Mouse (Mus musculus): ENCODE data around the gene Nodal.

Gene Nodal

DNA sequence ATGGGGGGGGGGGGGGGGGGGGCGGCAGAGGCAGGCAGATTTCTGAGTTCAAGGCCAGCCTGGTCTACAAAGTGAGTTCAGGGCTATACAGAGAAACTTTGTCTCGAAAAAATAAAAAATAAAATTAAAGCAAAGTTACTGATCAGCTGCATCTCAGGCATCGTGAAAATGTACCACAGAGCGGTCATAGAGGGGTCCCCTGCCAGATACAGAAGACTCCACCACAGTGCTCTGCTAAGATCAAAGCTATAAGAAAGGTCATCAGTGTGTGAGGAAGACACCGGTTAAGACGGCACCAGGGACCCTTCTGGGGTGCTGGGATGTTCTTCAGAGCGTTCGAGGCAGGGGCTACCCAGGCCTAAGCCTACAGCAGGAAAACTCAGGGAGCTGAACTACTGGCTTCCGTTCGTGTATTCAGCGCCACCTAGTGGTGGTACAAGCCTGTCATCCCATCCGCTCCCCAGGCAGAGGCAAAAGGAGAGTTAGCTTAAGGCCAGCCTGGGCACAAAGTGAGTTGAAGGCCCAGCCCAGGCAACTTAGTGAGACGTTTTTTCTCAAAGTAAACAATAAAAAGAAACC is 18.5 kb upstream of the Nodal start:
- DNase-seq (ENCODE audit: low spot score): peak; percentile 70

DNA sequence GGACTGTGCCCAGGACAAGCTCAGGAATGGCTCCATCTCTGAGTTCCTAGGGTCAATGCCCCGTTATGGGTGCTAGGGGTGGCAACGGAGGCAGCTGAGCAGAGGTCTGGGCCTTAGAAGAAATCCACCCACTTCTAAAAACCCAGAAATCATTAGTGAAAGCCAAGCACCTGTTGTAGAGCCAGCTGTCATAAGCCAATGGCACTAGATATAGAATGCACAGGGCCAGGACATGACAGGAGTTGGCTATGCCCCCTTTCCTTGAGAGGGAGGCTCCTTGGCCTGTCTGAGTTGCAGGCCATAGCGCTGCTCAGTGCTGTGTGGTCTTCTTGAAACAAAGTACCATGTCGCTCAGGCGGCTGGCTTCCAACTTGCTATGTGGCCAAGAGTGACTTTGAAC is 17.4 kb upstream of the Nodal start:
- no peak for DNase-seq (ENCODE audit: low spot score)

DNA sequence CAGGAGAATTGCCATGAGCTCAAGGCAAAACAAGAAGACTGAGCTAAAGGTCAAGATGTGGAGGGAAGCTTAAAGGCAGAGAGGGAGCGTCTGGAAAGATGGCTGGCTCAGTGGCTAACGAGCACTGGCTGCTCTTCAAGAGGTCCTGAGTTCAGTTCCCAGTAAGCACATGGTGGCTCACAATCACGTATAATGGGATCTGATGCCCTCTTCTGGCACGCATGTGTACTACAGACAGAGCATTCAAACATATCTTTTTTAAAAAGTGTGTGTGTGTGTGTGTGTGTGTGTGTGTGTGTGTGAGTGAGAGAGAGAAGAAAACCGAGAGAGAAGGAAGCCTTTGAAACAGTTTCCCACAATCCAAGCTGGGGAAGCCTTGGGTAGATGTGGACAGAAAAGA is 15.3 kb upstream of the Nodal start:
- DNase-seq (ENCODE audit: low spot score): no peak

DNA sequence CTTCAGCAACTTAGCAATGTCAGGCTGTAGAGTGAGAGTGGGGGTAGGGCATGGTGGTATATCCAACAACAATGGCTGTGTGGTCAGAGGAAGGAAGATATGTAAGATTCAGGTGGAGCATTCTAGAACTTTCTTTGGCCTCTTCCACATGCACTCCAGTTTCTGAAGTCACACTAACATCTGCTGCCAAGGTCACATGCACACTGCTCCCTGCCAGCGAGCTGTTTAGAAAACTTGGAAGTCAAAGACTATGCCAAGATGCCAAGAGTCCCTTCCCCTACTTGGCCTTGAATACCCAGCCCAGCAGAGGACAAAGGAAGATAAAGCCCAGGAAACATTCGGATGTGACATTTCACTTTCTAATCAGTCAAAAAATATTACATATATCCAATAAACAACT is 14.9 kb upstream of the Nodal start:
- peak; percentile 32 for DNase-seq (ENCODE audit: low spot score)

DNA sequence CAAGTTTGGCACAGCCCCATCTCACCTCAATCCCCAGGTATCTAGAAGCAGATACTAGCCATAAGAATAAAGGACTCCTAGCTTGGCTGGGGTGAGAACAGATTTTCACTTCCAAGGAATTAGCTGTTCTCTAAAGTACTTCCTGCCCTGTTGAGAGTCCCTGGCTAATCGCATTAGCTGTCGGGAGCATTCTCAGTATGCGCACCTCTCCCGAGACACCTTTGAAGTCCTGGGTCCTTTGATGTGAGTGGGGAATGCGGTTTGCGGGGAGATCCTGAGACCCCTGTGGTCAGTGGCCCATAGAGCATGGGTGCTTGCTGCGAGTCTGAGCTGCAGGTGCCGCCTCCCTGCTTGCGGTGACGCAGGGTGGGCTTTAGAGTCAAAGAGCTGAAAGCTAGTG is 11.8 kb upstream of the Nodal start:
- DNase-seq (ENCODE audit: low spot score): no peak

DNA sequence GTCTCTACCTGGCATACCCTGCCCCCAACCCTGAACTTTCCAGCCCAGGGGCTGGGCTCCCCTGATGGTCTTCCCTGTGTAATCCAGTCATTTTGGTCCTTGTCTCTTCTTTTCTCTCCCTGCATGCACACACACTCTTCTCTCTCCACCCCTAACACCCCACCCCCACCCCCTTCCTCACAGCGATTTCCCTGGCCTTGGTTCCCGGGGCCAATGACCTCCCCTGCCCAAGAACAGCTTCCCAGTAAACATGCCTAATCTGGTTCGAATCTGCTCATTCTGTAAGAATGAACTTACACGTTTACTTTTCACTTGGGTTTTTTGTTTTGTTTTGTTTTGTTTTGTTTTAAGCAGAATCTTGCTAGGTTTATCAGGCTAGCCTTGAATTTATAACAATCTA is 8.0 kb upstream of the Nodal start:
- no peak for DNase-seq (ENCODE audit: low spot score)

DNA sequence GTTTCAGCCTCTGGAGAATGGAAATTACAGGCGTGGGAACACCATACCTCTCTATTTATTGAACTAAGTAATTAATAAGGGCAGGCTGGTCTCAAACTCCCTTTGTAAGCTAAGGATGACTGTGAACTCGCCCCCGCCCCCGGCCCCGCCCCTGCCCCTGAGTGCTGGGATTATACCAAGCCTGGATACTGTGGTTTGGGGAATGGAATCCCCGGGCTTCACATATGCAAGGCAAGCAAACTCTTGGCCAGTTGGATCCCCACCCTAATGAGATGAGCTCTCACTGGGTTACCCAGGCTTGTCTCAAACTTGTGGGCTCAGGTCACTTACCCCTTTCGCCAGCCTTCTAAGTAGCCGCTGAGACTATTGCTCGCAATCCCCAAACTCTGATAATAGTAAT is 7.6 kb upstream of the Nodal start:
- DNase-seq (ENCODE audit: low spot score): no peak

DNA sequence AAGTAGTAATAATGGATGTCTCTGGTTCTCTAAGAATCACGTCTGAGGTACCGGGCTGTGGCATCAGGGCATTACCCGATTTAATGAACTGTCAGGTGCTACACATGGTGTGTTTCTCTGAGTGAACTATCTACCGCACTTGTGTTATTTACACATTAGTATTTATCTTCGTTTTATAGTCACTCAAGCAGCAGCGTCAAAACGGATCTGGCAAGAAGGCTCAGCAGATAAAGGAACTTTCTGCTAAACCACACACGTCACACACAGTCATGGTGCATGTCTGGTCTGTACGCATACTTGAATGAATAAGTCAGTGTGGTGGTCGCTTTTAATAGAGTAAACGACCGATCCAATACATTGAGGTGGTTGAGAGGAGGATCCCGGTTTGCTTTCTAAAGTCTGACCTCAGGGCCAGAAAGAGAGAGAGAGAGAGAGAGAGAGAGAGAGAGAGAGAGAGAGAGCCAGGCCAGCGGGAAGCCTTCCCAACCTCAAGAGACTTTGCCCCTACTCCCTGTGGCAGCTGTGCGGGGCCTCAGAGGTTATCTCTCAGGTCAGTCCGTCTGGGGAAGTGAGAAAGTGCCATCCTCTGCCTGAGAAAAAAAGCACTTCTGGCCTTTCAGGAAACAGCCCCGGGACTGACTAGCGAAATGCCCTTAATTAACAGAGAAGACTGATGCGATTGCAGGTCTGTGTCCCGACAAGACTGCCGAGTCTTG is 4.7 kb upstream of the Nodal start:
- DNase-seq (ENCODE audit: low spot score): no peak

DNA sequence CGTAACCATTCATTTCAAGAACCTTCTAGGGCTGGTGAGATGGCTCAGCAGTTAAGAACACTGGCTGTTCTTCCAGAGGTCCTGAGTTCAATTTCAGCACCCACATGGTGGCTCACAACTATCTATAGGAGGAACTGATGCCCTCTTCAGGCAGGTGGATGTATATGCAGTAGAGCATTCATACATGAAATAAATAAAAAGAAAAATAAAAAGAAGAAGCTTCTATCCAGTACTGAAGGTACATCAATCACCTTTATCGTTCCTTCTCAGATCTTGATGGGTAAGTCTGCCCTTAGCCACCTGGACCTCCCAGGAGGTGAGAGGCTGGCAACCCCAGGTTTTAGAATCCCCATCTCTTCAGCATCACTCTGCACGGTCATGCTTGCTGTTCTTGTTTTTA is 2.5 kb upstream of the Nodal start:
- no peak for DNase-seq (ENCODE audit: low spot score)

DNA sequence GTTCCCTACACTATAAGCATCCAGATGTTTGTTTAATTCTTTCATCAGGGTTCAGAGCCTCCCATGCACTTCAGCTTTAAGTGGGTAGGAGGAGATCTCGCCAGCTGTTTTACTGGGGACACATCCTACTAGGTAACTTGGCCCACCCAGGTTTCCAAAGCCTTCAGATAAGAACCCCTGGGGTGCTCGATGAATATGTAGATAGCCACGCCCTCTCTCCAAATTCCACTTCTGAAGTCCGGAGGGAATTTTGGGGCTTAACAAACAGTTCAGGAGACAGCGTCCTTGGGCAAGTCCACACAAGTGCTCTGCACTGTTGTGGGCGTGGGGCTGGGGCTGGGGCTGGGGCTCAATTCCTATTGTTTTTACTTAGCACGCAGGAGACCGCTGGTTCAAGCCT is 1.9 kb upstream of the Nodal start:
- no peak for DNase-seq (ENCODE audit: low spot score)

DNA sequence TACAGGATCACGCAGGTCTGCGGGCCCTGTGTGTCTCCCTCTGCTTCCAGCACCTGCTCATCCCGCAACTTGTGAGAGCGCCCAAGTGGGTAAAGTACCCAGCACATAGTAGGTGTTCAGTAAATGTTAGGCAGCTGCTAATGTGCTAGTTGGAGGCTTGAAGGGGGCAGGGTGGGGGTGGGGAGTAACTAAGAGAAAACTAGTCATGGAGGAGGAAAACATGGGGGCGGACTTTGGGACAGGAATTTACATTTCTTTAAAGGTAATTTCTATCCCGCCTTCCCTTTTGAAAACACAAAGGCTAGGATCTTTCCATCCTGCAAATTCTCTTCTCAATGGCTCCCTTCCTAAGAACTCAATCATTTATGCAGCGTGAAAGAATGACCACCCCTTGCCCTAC is 1.2 kb upstream of the Nodal start:
- no peak for DNase-seq (ENCODE audit: low spot score)

DNA sequence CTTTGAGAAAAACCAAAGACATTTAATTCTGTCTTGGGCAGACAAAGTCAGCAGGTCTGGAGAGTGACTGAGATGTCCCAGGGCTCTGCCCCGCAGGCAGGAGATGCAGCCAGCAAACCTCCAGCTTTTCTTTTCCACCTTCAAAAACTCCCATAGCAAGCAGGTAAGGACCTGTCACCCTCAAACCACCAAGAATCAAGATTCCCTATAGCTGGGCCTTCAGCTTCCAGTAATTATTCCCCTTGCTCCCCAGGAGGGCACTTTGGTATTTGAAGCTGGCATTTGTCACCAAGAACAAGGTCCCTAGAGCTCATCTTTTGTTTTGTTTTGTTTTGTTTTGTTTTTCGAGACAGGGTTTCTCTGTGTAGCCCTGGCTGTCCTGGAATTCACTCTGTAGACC is 726 bp upstream of the Nodal start:
- no peak for DNase-seq (ENCODE audit: low spot score)

DNA sequence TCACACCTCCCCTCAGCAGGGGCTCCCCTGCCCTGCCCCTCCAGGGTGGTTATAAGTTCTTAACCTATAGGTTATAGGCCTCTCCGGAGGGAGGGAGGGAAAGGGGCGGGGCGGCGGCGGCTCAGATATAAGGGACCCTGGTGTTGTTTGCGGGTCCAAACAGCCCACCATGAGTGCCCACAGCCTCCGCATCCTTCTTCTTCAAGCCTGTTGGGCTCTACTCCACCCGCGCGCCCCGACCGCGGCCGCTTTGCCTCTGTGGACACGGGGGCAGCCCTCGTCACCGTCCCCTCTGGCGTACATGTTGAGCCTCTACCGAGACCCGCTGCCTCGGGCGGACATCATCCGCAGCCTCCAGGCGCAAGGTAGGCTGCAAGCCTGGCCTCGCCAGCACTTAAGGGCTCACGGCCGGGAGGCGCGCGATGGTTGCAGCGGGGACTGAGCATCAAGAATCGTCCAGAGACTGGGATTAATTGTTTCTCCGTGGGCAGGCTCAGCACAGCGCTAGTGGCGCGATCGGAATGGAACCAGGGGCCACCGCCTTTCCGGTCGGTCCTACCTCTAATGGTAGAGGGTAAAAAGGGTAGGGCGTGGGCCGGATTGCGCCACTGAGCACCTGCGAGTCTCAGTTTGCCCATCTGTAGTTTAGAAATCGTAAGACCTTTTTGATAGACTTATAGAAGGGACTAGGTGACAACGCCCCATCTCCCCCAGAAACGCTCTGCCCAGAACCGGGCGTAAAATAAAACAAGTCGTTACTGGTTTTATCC is 544 bp downstream of the Nodal start:
- no peak for DNase-seq (ENCODE audit: low spot score)

DNA sequence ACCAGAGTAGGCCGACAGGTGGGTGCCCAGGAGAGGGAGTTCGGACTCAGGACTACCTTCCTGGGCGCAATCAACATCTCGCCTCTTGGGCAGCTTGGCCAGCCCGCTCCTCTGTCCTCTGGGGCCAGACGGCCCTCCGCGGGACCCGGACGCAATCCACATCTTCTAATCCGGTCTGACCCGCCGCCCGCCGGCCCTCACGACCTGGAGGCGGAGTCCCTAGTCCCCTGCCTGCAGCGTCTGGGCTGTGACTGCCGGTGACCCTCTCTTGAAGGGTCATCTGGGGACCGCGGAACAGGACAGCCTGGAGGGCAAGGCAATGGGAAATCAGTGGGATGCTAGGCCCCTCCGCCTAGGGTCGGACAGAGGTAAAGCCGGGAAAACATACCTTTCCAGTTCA is 1.4 kb downstream of the Nodal start:
- no peak for DNase-seq (ENCODE audit: low spot score)

DNA sequence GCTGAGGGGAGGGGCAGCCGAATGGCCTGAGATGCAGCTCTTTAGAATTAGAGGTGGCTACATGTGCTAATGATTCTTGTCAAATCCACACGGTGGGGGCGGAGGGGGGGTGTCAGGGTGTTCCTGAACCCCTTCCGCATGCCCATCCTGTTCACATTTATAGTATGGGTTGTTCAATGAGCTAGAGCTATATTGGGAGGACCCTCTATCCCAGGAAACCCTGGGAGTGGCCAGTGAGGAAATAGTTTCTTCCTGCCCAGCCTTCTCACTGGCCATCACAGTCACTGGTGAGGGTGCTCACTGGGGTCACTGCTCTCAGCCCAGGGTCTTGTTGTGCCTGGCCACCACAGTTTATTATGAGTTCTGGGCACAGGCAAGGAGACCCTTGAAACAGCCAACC is 2.2 kb downstream of the Nodal start:
- peak; percentile 21 for DNase-seq (ENCODE audit: low spot score)

DNA sequence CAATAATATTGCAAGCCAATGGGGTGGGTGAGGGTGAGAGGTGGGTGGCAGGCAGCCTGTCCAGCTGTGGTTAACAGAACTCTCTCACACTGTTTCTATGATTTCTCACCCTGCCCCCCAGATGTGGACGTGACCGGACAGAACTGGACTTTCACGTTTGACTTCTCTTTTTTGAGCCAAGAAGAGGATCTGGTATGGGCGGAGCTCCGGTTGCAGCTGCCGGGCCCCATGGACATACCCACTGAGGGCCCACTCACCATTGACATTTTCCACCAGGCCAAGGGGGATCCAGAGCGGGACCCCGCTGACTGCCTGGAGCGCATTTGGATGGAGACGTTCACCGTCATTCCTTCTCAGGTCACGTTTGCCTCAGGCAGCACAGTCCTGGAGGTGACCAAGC is 5.1 kb downstream of the Nodal start:
- DNase-seq (ENCODE audit: low spot score): no peak

DNA sequence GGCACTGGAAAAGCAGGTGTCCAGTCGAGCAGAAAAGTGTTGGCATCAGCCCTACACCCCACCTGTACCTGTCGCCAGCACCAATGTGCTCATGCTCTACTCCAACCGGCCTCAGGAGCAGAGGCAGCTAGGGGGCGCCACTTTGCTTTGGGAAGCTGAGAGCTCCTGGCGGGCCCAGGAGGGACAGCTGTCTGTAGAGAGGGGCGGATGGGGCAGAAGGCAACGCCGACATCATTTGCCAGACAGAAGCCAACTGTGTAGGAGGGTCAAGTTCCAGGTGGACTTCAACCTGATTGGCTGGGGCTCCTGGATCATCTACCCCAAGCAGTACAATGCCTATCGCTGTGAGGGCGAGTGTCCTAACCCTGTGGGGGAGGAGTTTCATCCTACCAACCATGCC is 5.5 kb downstream of the Nodal start:
- peak; percentile 35 for DNase-seq (ENCODE audit: low spot score)

DNA sequence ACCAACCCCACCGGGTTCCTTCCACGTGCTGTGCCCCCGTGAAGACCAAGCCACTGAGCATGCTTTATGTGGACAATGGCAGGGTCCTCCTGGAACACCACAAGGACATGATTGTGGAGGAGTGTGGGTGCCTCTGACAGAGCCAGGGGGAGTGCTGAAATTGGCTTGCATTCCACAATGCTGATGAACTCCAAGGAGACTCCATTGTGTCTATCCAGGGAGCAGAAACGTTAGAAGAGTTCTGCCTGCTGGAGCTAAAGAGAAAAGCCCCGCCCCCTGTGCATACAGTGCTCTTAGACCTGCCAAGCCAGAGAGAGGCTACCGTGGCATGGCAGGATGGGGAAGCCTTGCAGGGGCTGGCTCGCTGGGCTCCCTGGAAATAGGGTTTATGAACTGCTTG is 6.7 kb downstream of the Nodal start:
- no peak for DNase-seq (ENCODE audit: low spot score)

DNA sequence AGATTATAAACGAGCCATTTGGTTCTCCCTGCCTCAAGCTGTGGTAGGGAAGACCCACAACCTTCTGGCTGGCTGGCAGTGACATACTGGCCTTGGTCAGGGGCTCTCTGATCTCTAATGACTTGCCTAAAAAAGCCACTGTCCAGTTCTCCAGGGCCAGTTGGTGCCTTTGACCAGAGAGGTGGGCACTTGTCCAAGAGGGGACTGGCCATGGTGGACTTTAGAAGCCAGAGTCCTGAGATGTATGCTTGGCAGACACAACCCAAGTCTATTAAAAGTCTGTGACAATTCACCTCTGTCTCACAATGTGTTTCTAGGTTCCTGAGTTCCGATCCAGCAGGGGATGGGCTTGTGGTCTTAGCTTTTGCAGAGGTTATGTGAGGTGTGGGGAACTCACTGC is 7.3 kb downstream of the Nodal start:
- no peak for DNase-seq (ENCODE audit: low spot score)

DNA sequence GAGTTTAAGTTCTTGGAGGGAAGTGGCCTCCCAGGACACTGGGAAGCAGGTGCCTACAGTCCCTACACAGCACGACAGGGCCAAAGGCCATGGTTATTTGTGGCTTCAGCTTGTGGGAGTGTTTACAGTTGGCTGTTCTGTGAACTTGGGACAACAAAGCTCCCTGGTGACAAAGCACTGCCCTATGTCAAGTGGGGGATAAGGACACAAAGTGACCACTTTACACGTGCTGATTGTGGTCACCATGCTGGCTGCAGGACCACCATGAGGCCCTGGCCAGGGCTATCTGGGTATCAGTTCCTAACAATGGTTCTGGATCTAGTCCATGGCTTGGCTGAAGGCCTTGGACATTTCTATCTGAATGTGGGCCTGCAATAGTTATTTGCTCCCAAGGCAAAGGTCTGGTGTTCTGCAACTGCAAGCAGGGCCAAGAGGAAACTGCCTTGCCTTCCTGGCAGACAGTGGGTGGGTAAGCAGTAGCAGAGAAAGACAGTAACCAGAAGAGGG is 8.5 kb downstream of the Nodal start:
- DNase-seq (ENCODE audit: low spot score): peak; percentile 56

DNA sequence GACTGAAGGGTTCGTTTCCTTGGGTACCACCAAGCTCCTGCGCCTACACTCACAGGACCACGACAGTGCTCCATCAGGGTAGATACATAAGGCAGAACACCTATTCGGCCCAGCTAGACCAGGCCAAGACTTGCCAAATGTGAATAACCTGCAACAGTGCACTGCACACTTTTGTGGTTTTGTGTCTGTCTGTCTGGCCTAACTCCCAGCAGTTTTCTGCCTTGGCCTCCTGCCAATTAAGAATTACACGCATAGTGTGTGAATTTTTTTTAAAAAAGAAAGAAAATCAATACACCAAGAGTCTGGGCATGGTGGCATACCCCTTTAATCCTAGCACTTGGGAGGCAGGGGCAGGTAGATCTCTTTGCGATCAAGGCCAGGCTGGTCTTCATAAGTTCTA is 10.2 kb downstream of the Nodal start:
- no peak for DNase-seq (ENCODE audit: low spot score)

DNA sequence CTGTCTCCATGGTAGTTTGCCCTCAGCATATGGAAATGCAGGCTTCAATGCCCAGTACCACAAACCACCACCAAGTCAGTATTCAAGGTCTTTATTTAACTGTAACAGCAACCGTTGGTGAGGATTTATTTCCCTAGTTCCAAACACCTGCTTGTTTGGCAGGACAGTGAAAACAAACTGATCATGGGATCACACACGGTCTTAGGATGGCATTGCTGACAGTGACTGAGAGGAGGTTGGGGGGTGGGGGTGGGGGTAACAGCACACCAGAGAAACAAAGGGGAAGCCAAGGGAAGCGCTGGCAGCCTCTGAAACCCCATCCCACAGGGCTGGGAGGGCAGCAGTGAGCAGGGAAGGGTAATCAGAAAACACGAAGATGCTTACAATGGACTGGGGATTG is 10.6 kb downstream of the Nodal start:
- no peak for DNase-seq (ENCODE audit: low spot score)

DNA sequence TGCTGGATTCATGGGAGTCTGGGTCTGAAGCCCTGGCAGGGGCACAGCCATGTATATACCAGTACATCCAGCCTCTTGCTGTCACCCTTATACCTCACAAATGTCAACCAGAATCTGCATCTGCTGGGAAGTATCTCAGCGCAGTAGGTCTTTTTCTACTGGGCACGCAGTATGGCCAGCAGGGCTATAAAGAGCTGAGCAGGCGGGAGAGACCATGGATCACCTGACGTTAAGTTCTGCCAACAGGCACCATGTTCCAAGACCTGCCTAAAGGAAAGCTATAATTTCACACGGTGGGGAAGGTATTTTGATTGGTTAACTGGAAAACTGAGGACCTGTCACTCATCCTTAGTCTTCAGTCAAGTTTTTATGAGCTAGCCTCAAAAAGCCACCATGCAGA is 11.3 kb downstream of the Nodal start:
- no peak for DNase-seq (ENCODE audit: low spot score)

Data from lung, postnatal 25 days (tissue).